Mouse (Mus musculus) right cerebral cortex, postnatal 10 days (tissue): ENCODE results near the gene Vamp4.

Experiments used
- DNase-seq, 2 experiments: peaks; one replicate each; pipeline ENCODE4 v3.0.0; 2021; ENCODE audit warnings: low spot score in 2 of 2

Vamp4 gene

DNA sequence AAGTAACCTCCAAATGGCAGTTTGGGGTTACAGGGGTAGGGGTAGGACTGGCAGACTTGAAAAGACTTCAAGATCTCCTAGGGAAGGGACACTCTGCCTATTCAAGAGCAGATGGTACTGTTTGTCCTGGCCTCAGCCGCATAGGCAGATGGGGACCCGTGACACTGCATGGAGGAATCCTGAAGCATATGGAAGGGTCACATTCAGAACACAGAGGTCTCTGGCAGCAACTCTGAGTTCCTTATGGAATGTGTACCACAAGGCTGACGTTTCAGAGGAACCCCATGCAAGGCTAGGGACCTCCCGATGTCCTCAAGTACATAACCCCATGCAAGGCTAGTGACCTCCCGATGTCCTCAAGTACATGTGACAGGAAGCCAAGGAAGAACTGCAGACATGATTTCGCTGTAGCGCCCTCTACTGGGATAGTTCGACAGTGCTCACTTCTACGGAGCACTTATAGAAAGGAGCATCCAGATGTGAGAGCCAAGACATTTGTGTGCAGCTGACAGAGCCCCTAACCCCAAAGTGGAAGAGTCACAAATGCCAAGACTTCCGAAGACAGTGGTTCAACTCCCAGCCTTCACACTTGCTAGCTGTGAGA is 75.9 kb downstream of the Vamp4 start:
- no peak for DNase-seq

- DNase-seq = no peak
Observed at GRCm38 (mm10) chr1:162648416-162648815, 78.1 kb downstream of the Vamp4 start.
